Mouse (Mus musculus) olfactory bulb, adult 2 months (tissue): Measurements from ENCODE around the gene Hsp90ab1.

Experiments used
- CTCF ChIP-seq: fragments of 200-500 bp; IDR thresholded peaks from 2 replicates; pipeline ENCODE4 v1.5.1; 2012; ENCODE audit warnings: low read depth, mild to moderate bottlenecking, low read length, moderate library complexity; ENCODE audit not compliant: insufficient read depth
- POLR2A ChIP-seq: fragments of 200-500 bp; IDR thresholded peaks from 2 replicates; pipeline ENCODE4 v1.6.1; 2012; ENCODE audit warnings: mild to moderate bottlenecking, low read depth, low read length, moderate library complexity; ENCODE audit not compliant: insufficient read depth

- TF ChIP-seq CTCF (no peak), POLR2A (no peak)
Measured at GRCm38 (mm10) chr17:45590410-45590809, 17.3 kb upstream of the Hsp90ab1 start.
